In genomic region chr1:171223168-171223567, GRCm38 (mm10) we compare ENCODE assay signal across 8 mouse cellular contexts. TPM values are rescaled to one million over a fixed set of nuclear protein-coding genes. Genes with fewer than 3 reads are reported as not detected.
DNase-seq lines count a peak whose midpoint lies in the region; ATAC-seq and TF ChIP-seq lines count a peak whose summit lies in the region.

No protein-coding gene starts in this region.

- DNase-seq in heart, adult 11 months: no peak
- DNase-seq in CH12.LX (ENCODE audit: extremely low read depth): no peak
- DNase-seq in urinary bladder, postnatal 4 days (ENCODE audit: low spot score in 2 of 2): no peak
- no peak for DNase-seq in cerebellum, adult 18-20 months
- DNase-seq in kidney, adult 11 months: no peak

- H3K79me2 ChIP-seq in CH12.LX (replicated peaks; ENCODE audit: control insufficient read depth, extremely low read depth, insufficient read depth, poor library complexity, severe bottlenecking) (no peaks in the 10 kb centered on the region), macrophage (ENCODE audit: inconsistent target) (peaks cover 18% of the 10 kb centered on the region)

- H3K4me2 ChIP-seq in heart, embryonic 16.5 days (ENCODE audit: low read depth, low read length): peak overlapping the region; percentile 56
- peak overlapping the region; percentile 61 for H3K4me2 ChIP-seq in CH12.LX (ENCODE audit: insufficient read depth, low read depth, poor library complexity, severe bottlenecking)
- peak overlapping the region; percentile 37 for H3K4me2 ChIP-seq in forebrain, embryonic 16.5 days (ENCODE audit: low read length)

- 81% methylated on average over 6 of the region's 6 CpGs for WGBS in heart, embryonic 16.5 days
- WGBS in forebrain, embryonic 16.5 days: 84% methylated on average over 6 of the region's 6 CpGs
- WGBS in macrophage (ENCODE audit: missing documents): 74% methylated on average over 6 of the region's 6 CpGs

- in situ Hi-C loops in CH12.LX (cut with MboI; ENCODE audit: low pct_ligation_motif_present, low pct_unique_long_range_greater_than_20kb, low sequenced_read_pairs): loop anchor here (5.0 to 10.0 kb wide), 2 partner anchors 111 to 328 kb away; partner anchors contain the start of gene Cfap126

- no peak for TF ChIP-seq CTCF in CH12.LX (conservative IDR thresholded peaks at IDR 0.05 in 1 of 2, IDR thresholded peaks at IDR 0.05 in 1 of 2; ENCODE audit: low read depth in 2 of 2, low read length in 2 of 2)

- no peaks in the 10 kb centered on the region for H3K27me3 ChIP-seq in heart, embryonic 16.5 days (ENCODE audit: control insufficient read depth, insufficient read depth, low read length)
- H3K27me3 ChIP-seq in CH12.LX (replicated peaks): no peaks in the 10 kb centered on the region
- H3K27me3 ChIP-seq in forebrain, embryonic 16.5 days (replicated peaks; ENCODE audit: control insufficient read depth, insufficient read depth, low read length): no peaks in the 10 kb centered on the region

- dilution Hi-C loops in CH12.LX (cut with MboI; ENCODE audit: extremely low pct_ligation_motif_present, extremely low pct_unique_long_range_greater_than_20kb, low sequenced_read_pairs): no loop called here

- no peak for ATAC-seq in heart, embryonic 16.5 days (replicated peaks; ENCODE audit: extremely low read depth, insufficient read depth, low FRiP score)
- ATAC-seq in forebrain, embryonic 16.5 days: no peak

- peaks cover 10% of the 10 kb centered on the region for H3K4me1 ChIP-seq in heart, embryonic 16.5 days (ENCODE audit: control insufficient read depth, insufficient read depth, low read length)
- H3K4me1 ChIP-seq in CH12.LX (ENCODE audit: control insufficient read depth in 1 of 2, insufficient read depth in 2 of 2): peaks cover 7 to 28% of the 10 kb centered on the region in 2 experiments; a peak in 3 of 4 replicates
- H3K4me1 ChIP-seq in forebrain, embryonic 16.5 days (replicated peaks; ENCODE audit: control insufficient read depth, insufficient read depth, low read length): peaks cover 13% of the 10 kb centered on the region

- TF ChIP-seq RAD21 in CH12.LX (IDR thresholded peaks at IDR 0.05; ENCODE audit: low read depth, low read length): no peak

- TF ChIP-seq POLR2A in CH12.LX (IDR thresholded peaks at IDR 0.05; ENCODE audit: low read depth, low read length): no peak

- H3K9me3 ChIP-seq in heart, embryonic 16.5 days (replicated peaks; ENCODE audit: control insufficient read depth, low read length): no peaks in the 10 kb centered on the region
- no peaks in the 10 kb centered on the region for H3K9me3 ChIP-seq in CH12.LX (replicated peaks; ENCODE audit: low read length)
- no peaks in the 10 kb centered on the region for H3K9me3 ChIP-seq in forebrain, embryonic 16.5 days (ENCODE audit: control insufficient read depth, low read length)

- no peak for TF ChIP-seq EP300 in CH12.LX (IDR thresholded peaks at IDR 0.05; ENCODE audit: low read length)

- H3K4me3 ChIP-seq in heart, embryonic 16.5 days (ENCODE audit: low read length): peak overlapping the region; percentile 51
- H3K4me3 ChIP-seq in CH12.LX (replicated peaks in 1 of 3; ENCODE audit: low read depth in 2 of 3, low read length in 2 of 3, poor library complexity in 1 of 3) (peak overlapping the region in 2 of 3 experiments; percentile 39 to 67), macrophage (ENCODE audit: inconsistent target) (peak overlapping the region; percentile 88; the same call in 1 of the 2 replicates)
- H3K4me3 ChIP-seq in forebrain, embryonic 16.5 days (replicated peaks; ENCODE audit: low read length): peak overlapping the region; percentile 54; the same call in 1 of the 2 replicates

- H3K9ac ChIP-seq in heart, embryonic 16.5 days (ENCODE audit: low read length): peak overlapping the region; percentile 69
- peak overlapping the region; percentile 73 for H3K9ac ChIP-seq in CH12.LX (ENCODE audit: insufficient read depth, low read depth)
- no peak overlapping the region for H3K9ac ChIP-seq in forebrain, embryonic 16.5 days (replicated peaks; ENCODE audit: low read depth, low read length)

- peak overlapping the region; percentile 90 for H3K27ac ChIP-seq in heart, embryonic 16.5 days (ENCODE audit: low read length)
- no peak overlapping the region for H3K27ac ChIP-seq in CH12.LX (ENCODE audit: insufficient read depth, low read depth)
- H3K27ac ChIP-seq in forebrain, embryonic 16.5 days (ENCODE audit: low read length): peak overlapping the region; percentile 5; the same call in 1 of the 2 replicates
- peak overlapping the region; percentile 72 for H3K27ac ChIP-seq in macrophage

- peaks cover 19% of the 10 kb centered on the region for H3K36me3 ChIP-seq in heart, embryonic 16.5 days (ENCODE audit: control insufficient read depth, insufficient read depth)
- peaks cover 20 to 26% of the 10 kb centered on the region in 2 experiments for H3K36me3 ChIP-seq in CH12.LX (replicated peaks in 1 of 2; ENCODE audit: control insufficient read depth in 1 of 2, insufficient read depth in 1 of 2, low read length in 1 of 2)
- peaks cover 2% of the 10 kb centered on the region; the same call in 1 of the 2 replicates for H3K36me3 ChIP-seq in forebrain, embryonic 16.5 days (ENCODE audit: control insufficient read depth, insufficient read depth)
- H3K36me3 ChIP-seq in macrophage (ENCODE audit: inconsistent target): peaks cover 23% of the 10 kb centered on the region

TF ChIP-seq in CH12.LX, 34 proteins besides CTCF, POLR2A, EP300 and RAD21 (continues in another document):
- TF ChIP-seq RCOR1 (conservative IDR thresholded peaks at IDR 0.05; ENCODE audit: low read depth, low read length) (no peak), ZC3H11A (IDR thresholded peaks at IDR 0.05; ENCODE audit: low read depth, low read length) (no peak), ZNF384 (IDR thresholded peaks at IDR 0.05; ENCODE audit: low read depth, low read length) (no peak)

RNA-seq across cellular contexts. Expression of gene Tomm40l, which starts 0.9 kb away (rescaled TPM):
- polyA plus RNA-seq in heart, embryonic 16.5 days (2015; fragmentation: Nextera tagmentation; extraction: Ambion mirVana): 60.7 and 68.9 TPM in 2 replicates
- 37.1 and 37.6 TPM in 2 replicates for total RNA-seq in CH12.LX (2012; rRNA removed)
- 34.4 and 36.0 TPM in 2 replicates for total RNA-seq in CH12.LX (2014; rRNA removed)
- polyA plus RNA-seq in CH12.LX (2012; ENCODE audit: insufficient read length, low read depth): 24.7 and 32.8 TPM in 2 replicates
- 47.7 and 54.8 TPM in 2 replicates for polyA plus RNA-seq in forebrain, embryonic 16.5 days (2015; fragmentation: Nextera tagmentation; extraction: Ambion mirVana)
- total RNA-seq in macrophage (2018; cell fraction: chromatin; rRNA removed): 10 to 100 TPM; 10.1 to 72.2 (median 32.8) TPM
- 10 to 100 TPM; 14.6 to 28.8 (median 22.2) TPM for total RNA-seq in macrophage (2018; cell fraction: cytosol; rRNA removed)
- 10 to 100 TPM; 13.0 to 48.9 (median 29.2) TPM for total RNA-seq in macrophage (2018; cell fraction: nucleus; rRNA removed)
- polyA plus RNA-seq in macrophage (2018): 13.6 to 38.3 TPM (median 28.2 TPM) in 3 replicates

RNA-seq across cellular contexts. Expression of gene Apoa2, which starts 1.7 kb away (rescaled TPM):
- 10.6 and 11.9 TPM in 2 replicates for polyA plus RNA-seq in heart, embryonic 16.5 days (2015; fragmentation: Nextera tagmentation; extraction: Ambion mirVana)
- 5.3 and 6.2 TPM in 2 replicates for total RNA-seq in CH12.LX (2012; rRNA removed)
- total RNA-seq in CH12.LX (2014; rRNA removed): 3.0 and 3.7 TPM in 2 replicates
- 3.1 and 4.9 TPM in 2 replicates for polyA plus RNA-seq in CH12.LX (2012; ENCODE audit: insufficient read length, low read depth)
- 1.4 and 2.3 TPM in 2 replicates for polyA plus RNA-seq in forebrain, embryonic 16.5 days (2015; fragmentation: Nextera tagmentation; extraction: Ambion mirVana)
- not detected for total RNA-seq in macrophage (2018; cell fraction: chromatin; rRNA removed)
- total RNA-seq in macrophage (2018; cell fraction: cytosol; rRNA removed): 1 to 10 TPM in 13 of 26 experiments, under 1 TPM in 10, not detected in 3; 0.47 to 1.8 (median 1.0) TPM
- not detected for total RNA-seq in macrophage (2018; cell fraction: nucleus; rRNA removed)
- polyA plus RNA-seq in macrophage (2018): 1.1 TPM in 1 of 3 replicates, not detected in the others

RNA-seq across cellular contexts. Expression of gene Nr1i3, which starts 9.4 kb away (rescaled TPM):
- polyA plus RNA-seq in heart, embryonic 16.5 days (2015; fragmentation: Nextera tagmentation; extraction: Ambion mirVana): 0.35 and 0.43 TPM in 2 replicates
- total RNA-seq in CH12.LX (2012; rRNA removed) (1.2 and 1.6 TPM in 2 replicates), CH12.LX (2014; rRNA removed) (not detected in 2 replicates)
- polyA plus RNA-seq in CH12.LX (2012; ENCODE audit: insufficient read length, low read depth) (0.10 and 0.23 TPM in 2 replicates), macrophage (2018) (0.13 TPM in 1 of 3 replicates, not detected in the others)
- polyA plus RNA-seq in forebrain, embryonic 16.5 days (2015; fragmentation: Nextera tagmentation; extraction: Ambion mirVana): 0.29 and 0.48 TPM in 2 replicates
- total RNA-seq in macrophage (2018; cell fraction: chromatin; rRNA removed): under 1 TPM in 4 of 26 experiments, not detected in 22; 0.19 to 0.37 (median 0.26) TPM
- total RNA-seq in macrophage (2018; cell fraction: cytosol; rRNA removed): under 1 TPM in 3 of 26 experiments, not detected in 23; 0.03 to 0.10 (median 0.05) TPM
- total RNA-seq in macrophage (2018; cell fraction: nucleus; rRNA removed): under 1 TPM in 5 of 26 experiments, not detected in 21; 0.22 to 0.44 (median 0.34) TPM

RNA-seq across cellular contexts. Expression of gene Fcer1g, which starts 11.0 kb away (rescaled TPM):
- polyA plus RNA-seq in heart, embryonic 16.5 days (2015; fragmentation: Nextera tagmentation; extraction: Ambion mirVana): 34.4 and 36.3 TPM in 2 replicates
- total RNA-seq in CH12.LX (2012; rRNA removed): 10.1 and 13.6 TPM in 2 replicates
- 22.7 and 31.3 TPM in 2 replicates for total RNA-seq in CH12.LX (2014; rRNA removed)
- polyA plus RNA-seq in CH12.LX (2012; ENCODE audit: insufficient read length, low read depth): 35.6 and 51.2 TPM in 2 replicates
- 15.7 and 17.6 TPM in 2 replicates for polyA plus RNA-seq in forebrain, embryonic 16.5 days (2015; fragmentation: Nextera tagmentation; extraction: Ambion mirVana)
- total RNA-seq in macrophage (2018; cell fraction: chromatin; rRNA removed): 100 to 1,000 TPM in 25 of 26 experiments, 10 to 100 TPM in 1; 78.8 to 647 (median 361) TPM
- 1,000 to 10,000 TPM; 1,924 to 5,319 (median 3,310) TPM for total RNA-seq in macrophage (2018; cell fraction: cytosol; rRNA removed)
- 1,000 to 10,000 TPM in 15 of 26 experiments, 100 to 1,000 TPM in 11; 367 to 3,018 (median 1,452) TPM for total RNA-seq in macrophage (2018; cell fraction: nucleus; rRNA removed)
- polyA plus RNA-seq in macrophage (2018): 1,664 to 2,638 TPM (median 2,193 TPM) in 3 replicates

RNA-seq across cellular contexts. Expression of gene Adamts4, which starts 27.1 kb away (rescaled TPM):
- polyA plus RNA-seq in heart, embryonic 16.5 days (2015; fragmentation: Nextera tagmentation; extraction: Ambion mirVana): 4.4 and 5.7 TPM in 2 replicates
- total RNA-seq in CH12.LX (2012; rRNA removed) (0.13 and 0.25 TPM in 2 replicates), CH12.LX (2014; rRNA removed) (0.04 and 0.08 TPM in 2 replicates)
- polyA plus RNA-seq in CH12.LX (2012; ENCODE audit: insufficient read length, low read depth) (0.09 and 0.19 TPM in 2 replicates), macrophage (2018) (0.04 TPM in 1 of 3 replicates, not detected in the others)
- polyA plus RNA-seq in forebrain, embryonic 16.5 days (2015; fragmentation: Nextera tagmentation; extraction: Ambion mirVana): 7.2 and 7.6 TPM in 2 replicates
- 10 to 100 TPM in 3 of 26 experiments, 1 to 10 TPM in 5, under 1 TPM in 6, not detected in 12; 0.19 to 61.4 (median 1.3) TPM for total RNA-seq in macrophage (2018; cell fraction: chromatin; rRNA removed)
- 10 to 100 TPM in 1 of 26 experiments, 1 to 10 TPM in 3, under 1 TPM in 17, not detected in 5; 0.03 to 27.9 (median 0.11) TPM for total RNA-seq in macrophage (2018; cell fraction: cytosol; rRNA removed)
- total RNA-seq in macrophage (2018; cell fraction: nucleus; rRNA removed): 10 to 100 TPM in 3 of 26 experiments, 1 to 10 TPM in 3, under 1 TPM in 13, not detected in 7; 0.11 to 67.7 (median 0.33) TPM
